Mouse (Mus musculus) olfactory bulb, adult 2 months (tissue): ENCODE measurements around the gene Dab2. TPM values are rescaled to one million over a fixed set of nuclear protein-coding genes. Genes with fewer than 3 reads are reported as not detected.

Experiments
- H3K27ac ChIP-seq: fragments of 200-500 bp; 2 replicates; pipeline ENCODE4 v1.5.1; 2012; ENCODE audit warnings: low read depth, low read length; ENCODE audit not compliant: insufficient read depth
- H3K4me1 ChIP-seq: fragments of 200-500 bp; 2 replicates; pipeline ENCODE4 v1.6.1; 2012; ENCODE audit warnings: low read length; ENCODE audit not compliant: control insufficient read depth, insufficient read depth
- H3K4me3 ChIP-seq: fragments of 200-500 bp; 2 replicates; pipeline ENCODE4 v1.5.1; 2012; ENCODE audit warnings: mild to moderate bottlenecking, low read depth, low read length, moderate library complexity; ENCODE audit not compliant: insufficient read depth
- CTCF ChIP-seq: fragments of 200-500 bp; IDR thresholded peaks from 2 replicates; pipeline ENCODE4 v1.5.1; 2012; ENCODE audit warnings: low read depth, mild to moderate bottlenecking, low read length, moderate library complexity; ENCODE audit not compliant: insufficient read depth
- POLR2A ChIP-seq: fragments of 200-500 bp; IDR thresholded peaks from 2 replicates; pipeline ENCODE4 v1.6.1; 2012; ENCODE audit warnings: mild to moderate bottlenecking, low read depth, low read length, moderate library complexity; ENCODE audit not compliant: insufficient read depth
- WGBS: fragments of 180-500 bp; shearing (Covaris S2); methylation state at CpG from one replicate; pipeline ENCODE4 v1.1.7; 2018; 5-methylcytosine and 5-hydroxymethylcytosine counted together
- polyA plus RNA-seq: library from polyadenylated mRNA; stranded (reverse); fragments of >200 nt; gene quantifications from 2 replicates; pipeline ENCODE4 v1.2.4, GENCODE M21; 2012; ENCODE audit warnings: low replicate concordance; ENCODE audit not compliant: missing spikeins, insufficient read depth, insufficient read length

Dab2 gene
- polyA plus RNA-seq, result not detected in 2 replicates

GRCm38 (mm10) chr15:6299554-6299953 is at the start of gene Dab2:
Gene Dab2 (plus strand): TSS chr15:6299788.
- Histone ChIP-seq H3K4me3 (no peak within 1 kb of the TSS), H3K4me1 (no peaks in the 10 kb centered on the region), H3K27ac (no peak within 1 kb of the TSS)
- TF ChIP-seq POLR2A (no peak), CTCF (no peak)
- WGBS, result 69% methylated on average over 3 of the region's 3 CpGs

GRCm38 (mm10) chr15:6253471-6253870 is 46.1 kb upstream of the Dab2 start:
- 94% methylated on average over 2 of the region's 2 CpGs for WGBS
- no peak overlapping the region for H3K27ac ChIP-seq
- H3K4me3 ChIP-seq, result no peak overlapping the region
- no peaks in the 10 kb centered on the region for H3K4me1 ChIP-seq
- TF ChIP-seq CTCF, result no peak
- no peak for TF ChIP-seq POLR2A

GRCm38 (mm10) chr15:6254383-6254782 is 45.2 kb upstream of the Dab2 start:
- Histone ChIP-seq H3K4me3 (no peak overlapping the region), H3K4me1 (no peaks in the 10 kb centered on the region), H3K27ac (no peak overlapping the region)
- TF ChIP-seq CTCF, result no peak
- no peak for TF ChIP-seq POLR2A
- WGBS, result 92% methylated on average over 2 of the region's 2 CpGs

GRCm38 (mm10) chr15:6257049-6257448 is 42.5 kb upstream of the Dab2 start:
- 93% methylated on average over 2 of the region's 2 CpGs for WGBS
- Histone ChIP-seq H3K4me3 (no peak overlapping the region), H3K4me1 (no peaks in the 10 kb centered on the region), H3K27ac (no peak overlapping the region)
- TF ChIP-seq CTCF, result no peak
- no peak for TF ChIP-seq POLR2A

DNA sequence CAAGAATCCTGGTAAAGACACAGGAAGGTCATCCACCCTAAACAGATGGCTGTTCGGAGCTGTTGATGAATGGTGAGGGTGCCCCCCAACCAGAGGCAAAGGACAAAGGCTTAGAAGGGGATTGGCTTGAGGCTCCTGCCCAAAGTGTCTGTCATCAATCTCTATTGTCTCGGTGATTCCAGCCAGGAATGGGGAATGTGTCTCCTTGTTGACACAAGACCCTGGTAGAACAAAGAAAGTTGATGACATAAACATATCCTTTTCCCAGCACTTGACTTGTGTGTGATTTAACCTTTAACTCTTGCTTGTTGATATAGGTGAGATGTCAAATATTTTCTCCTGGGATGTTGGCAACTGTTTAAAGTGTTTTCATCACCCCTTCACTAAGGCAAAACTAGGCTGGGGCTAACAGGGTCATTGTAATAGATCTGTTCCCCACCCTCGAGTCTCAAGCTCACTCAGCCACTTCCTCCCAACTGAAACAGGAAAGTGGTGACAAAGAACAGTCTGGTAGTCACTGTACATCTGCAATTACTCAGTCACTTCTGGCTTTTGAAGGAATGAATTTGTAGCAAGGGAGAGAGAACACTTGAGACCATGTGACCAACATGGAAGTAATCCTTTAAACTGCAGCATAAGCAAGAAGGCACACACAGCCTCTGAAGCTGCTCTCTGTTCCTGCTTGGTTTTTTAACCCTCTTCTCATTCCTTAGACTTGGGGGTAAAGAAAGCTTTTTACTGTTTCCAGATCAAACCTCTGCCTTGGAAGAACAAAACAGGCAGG is 39.4 kb upstream of the Dab2 start:
- no peaks in the 10 kb centered on the region for H3K4me1 ChIP-seq
- whole genome bisulfite sequencing, result 71% methylated on average over 3 of the region's 3 CpGs
- no peak overlapping the region for H3K4me3 ChIP-seq
- TF ChIP-seq POLR2A (no peak), CTCF (no peak)
- no peak overlapping the region for H3K27ac ChIP-seq

GRCm38 (mm10) chr15:6260741-6261430 is 38.7 kb upstream of the Dab2 start:
- H3K27ac ChIP-seq, result no peak overlapping the region
- WGBS, result 53% methylated on average over 6 of the region's 6 CpGs

GRCm38 (mm10) chr15:6267147-6267758 is 32.3 kb upstream of the Dab2 start:
- Histone ChIP-seq H3K27ac (no peak overlapping the region), H3K4me1 (no peaks in the 10 kb centered on the region), H3K4me3 (no peak overlapping the region)
- TF ChIP-seq CTCF (no peak), POLR2A (no peak)
- WGBS, result 86% methylated on average over 3 of the region's 3 CpGs

More at GRCm38 (mm10) chr15:6260741-6261430, 38.7 kb upstream of the Dab2 start:
- no peak for TF ChIP-seq POLR2A
- no peak for TF ChIP-seq CTCF
- no peak overlapping the region for H3K4me3 ChIP-seq
- H3K4me1 ChIP-seq, result no peaks in the 10 kb centered on the region

DNA sequence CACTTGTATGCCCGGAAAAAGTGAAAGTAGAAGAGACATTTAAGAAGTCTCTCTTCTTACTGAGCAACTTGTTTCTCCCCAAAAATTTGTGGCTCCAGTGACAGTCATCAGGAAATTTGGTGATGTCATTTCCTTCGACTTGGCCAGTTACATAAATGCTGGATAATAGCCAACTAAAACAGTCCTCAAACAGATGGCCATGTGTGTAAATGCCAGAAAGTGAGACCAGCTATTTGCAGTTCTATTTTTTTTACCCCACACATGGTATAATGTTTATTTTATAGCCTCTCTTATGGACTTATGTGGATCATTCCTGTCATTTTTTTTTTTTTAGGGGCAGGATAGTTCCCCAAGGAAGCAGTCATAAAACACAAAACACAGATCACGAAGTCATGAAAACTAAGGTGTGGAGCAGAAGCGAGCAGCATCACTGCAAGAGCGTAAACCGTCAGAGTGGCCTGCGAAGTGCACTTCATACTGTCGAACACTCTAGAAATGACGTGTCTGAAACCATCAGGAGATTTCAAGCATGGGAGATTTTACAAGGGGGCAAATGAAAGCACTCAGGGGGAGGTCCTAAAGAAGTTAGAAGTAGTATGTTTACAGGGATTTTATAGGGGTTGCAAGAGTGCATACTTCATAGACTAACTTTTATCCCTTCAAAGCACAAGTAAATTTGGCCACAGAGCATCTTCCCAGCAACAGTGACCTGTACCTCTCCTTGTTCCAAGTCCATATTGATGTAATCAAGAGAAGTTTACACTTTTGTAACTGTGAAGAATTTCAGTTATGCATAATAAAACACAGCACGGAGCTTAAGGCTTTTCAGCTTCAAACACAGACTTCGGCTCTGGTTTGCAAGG is 20.8 kb upstream of the Dab2 start:
- Histone ChIP-seq H3K4me3 (no peak overlapping the region), H3K27ac (no peak overlapping the region), H3K4me1 (no peaks in the 10 kb centered on the region)
- WGBS, result 70% methylated on average over 11 of the region's 11 CpGs
- TF ChIP-seq POLR2A (no peak), CTCF (no peak)
